Mouse (Mus musculus): Measurements from ENCODE around the gene Clpsl2.
A peak's percentile ranks its signal among the peaks of the same experiment; 100 is the strongest.
"Not testable (repeated sequence)": the region's sequence is repeated elsewhere in the genome, so short reads cannot be mapped to it uniquely, and the experiment has no call there.

Clpsl2 gene

DNA sequence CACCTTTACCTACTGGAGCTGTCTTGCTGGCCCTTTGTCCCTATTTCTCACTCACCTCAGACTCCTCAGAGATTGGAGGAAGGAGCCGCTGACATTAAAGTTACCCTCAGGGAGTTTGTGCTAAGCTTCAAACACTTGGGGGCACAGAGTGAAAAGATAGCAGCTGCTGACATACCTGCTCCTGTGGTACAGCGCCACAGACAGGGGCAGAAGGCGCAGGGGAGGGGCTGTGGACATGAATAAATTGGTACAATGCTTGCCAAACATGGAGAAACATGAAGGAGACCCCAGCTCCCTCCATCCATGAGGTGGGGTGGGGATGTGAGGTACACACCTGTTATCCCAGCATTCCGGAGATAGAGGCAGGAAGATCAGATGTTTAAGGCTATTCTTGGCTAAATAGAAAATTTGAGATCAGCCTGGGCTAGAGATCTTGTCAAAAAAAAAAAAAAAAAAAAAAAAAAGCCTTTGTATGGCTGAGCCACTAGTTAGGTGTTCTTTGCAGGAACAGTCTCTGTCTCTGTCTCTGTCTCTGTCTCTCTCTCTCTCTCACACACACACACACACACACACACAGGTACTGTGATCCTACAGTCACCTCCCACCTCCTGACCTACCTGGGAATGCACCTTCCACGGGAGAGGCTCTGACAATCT is 28.0 kb upstream of the Clpsl2 start:
- DNase-seq (ENCODE audit: low spot score in 2 of 2), result no peak

DNA sequence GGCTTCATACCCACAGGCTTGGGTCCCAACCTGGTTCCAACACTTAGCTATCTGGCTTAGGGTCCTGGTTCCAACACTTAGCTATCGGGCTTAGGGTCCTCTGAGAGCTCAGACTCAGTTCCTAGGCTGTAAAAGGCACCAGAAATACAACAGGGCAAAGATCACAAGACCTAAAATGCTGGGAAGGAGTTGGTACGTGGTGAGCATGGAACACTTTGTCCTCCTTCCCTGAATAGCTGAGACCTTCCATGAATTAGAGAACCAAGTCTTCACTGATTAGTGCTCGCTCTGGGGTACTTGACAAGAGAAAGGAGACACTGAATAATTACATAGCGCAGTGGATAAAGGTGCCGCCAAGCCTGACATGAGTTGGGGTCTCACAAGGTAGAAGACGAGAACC is 27.3 kb upstream of the Clpsl2 start:
- no peak for DNase-seq (ENCODE audit: low spot score in 2 of 2)

DNA sequence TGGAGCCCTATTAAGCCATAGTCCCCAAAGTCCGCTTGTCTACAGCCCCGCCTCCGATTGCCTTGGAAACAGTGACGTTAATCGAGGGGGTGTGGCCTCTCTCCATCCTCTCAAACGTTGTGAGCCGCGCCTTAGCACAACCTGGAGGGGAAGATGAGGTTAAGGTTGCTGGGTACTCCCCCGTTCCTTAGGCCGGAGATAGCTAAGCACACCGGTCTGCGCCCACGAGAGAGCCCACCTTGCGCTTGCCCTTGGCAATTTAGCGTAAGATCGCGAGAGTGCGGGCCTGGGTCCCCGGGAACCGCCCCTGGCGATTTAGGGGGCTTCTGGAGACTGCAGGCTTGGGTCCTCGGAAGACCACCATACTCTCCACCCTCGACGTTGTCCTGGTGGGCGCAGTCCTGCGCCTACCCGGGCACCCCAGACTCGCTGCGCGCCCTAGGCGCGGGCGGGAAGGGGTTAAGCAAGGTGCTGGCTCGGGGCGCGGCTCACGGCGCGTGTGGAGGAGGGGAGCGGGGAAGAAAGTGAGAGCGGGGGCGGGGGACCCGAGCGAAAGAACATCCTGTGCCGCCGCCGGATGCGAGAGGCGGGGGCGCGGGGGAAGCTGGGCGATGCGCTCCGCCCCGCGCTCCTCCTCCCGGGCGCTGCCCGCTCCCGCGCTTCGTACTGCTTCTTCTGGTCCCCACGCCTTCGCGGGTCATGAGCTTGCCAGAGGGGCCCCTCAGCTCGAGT is 26.4 kb upstream of the Clpsl2 start:
- peak; percentile 87 to 89 for DNase-seq (ENCODE audit: low spot score in 2 of 2)

DNA sequence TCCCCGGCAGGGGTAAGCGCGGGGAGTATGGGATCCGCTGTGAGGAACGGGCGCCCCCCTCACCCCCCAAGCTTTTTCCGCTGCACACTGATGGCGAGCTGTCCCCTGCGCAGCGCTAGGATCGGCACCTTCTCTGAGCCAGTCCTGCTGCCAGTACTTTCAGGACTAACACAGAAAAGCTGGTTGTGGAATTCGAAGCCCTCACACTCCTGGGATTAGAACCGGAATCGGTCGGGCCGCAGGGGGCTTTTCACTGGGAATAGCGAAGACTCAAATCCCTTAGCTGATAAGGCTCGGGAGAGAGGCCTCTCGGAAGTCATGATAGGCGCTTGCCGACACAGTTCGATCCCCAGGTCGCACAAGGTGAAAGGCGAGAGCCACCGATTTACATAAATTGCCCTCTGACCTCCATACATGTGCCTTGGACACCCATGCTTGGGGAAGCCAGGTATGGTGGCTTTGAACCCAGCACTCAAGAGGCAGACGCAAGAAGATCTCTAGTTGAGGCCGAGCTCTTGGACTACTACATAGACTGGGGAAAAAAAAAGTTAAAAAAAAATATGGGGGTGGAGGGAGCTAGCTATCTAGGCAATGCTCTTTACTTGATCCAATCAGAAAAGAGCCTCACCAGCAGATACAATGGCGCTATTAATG is 25.7 kb upstream of the Clpsl2 start:
- DNase-seq (ENCODE audit: low spot score in 2 of 2), result no peak

DNA sequence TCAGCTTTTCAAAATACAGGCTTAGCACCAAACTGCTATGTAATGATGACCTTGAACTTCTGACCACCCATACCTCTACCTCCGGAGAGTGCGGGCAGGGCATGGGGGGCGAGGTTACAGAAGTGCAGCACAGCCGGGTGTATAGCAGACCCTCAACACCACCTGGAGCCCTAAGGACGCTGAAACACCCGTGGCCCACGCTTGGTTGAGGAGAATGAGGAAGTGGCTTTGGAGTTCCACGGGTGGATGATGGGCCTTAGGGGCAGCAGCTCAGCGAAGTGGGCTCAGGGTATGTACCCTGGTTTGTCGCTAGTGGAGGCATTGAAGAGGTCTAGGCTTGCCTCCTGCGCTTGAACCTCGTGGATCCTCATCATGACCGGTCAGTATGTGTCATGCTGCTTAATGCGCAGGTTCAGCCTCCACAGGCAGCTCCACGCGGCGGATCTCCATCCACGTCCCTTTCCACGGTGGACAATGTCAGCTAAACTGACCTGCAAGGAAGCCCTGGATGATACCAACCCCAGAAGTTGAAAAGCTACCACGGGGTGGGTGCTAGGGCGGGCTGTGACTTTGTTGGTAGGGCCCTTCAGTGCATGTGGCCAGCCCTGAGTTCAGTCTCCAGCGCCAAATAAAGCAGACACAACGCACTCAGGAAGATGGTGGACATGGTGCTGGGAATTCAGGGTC is 25.1 kb upstream of the Clpsl2 start:
- no peak for DNase-seq (ENCODE audit: low spot score in 2 of 2)

DNA sequence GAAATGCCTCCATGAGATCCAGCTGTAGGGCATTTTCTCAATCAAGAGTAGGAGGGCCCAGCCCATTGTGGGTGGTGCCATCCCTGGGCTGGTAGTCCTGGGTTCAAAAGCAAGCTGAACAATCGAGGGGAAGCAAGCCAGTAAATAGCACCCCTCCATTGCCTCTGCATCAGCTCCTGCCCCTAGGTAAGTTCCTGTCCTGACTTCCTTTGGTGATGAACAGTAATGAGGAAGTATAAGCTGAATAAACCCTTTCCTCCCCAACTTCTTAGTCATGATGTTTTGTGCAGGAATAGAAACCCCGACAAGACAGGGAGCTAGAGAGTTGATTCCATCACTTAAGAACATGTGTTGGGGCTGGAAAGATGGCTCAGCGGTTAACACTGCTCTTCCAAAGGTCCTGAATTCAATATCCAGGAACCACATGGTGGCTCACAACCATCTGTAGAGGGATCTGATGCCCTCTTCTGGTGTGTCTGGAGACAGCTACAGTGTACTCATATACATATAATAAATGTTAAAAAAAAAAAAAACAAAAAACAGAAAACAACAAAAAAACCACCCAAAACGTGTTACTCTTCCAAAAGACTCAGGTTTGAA is 24.3 kb upstream of the Clpsl2 start:
- no peak for DNase-seq (ENCODE audit: low spot score in 2 of 2)

DNA sequence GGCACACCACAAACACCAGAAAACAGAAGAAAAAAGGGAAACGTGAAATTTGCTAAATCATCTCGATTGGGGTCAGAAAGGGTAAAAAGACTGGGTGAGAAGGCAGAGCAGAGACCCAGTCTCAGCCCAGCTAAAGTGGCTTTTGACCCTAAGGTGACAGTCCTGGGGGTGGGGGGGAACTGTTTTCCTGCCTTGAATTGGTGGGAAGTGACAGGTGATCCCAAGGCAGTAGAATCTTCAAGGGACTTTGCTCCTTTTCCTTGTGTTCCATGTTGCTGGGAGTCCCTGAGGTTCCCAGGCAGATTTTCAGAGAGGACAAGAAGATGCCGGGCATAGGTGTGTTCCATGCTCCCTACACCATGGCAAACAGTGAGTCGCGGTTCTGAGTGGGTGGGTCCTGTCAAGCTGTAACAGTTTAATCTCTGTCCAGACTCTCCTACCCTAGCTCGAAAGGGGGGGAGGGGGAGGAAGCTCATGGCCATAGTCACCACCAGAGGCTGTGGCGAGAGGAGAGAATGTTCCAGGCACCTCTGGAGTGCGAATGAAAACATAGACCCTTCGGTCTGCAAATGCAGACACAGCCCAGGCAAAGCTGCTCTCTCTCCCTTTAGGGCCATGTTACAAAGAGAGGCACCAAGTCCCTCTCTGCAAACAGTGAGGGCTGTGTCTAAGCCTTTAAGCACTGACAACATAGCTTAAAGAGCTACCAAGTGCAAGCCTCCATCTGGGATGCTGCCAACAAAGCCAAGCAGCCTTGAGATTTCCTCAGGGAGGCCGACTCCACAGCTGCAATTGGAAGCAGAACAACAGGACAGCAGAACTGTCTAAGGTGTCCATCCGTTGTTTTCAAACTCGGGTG is 21.8 kb upstream of the Clpsl2 start:
- DNase-seq (ENCODE audit: low spot score in 2 of 2), result no peak

DNA sequence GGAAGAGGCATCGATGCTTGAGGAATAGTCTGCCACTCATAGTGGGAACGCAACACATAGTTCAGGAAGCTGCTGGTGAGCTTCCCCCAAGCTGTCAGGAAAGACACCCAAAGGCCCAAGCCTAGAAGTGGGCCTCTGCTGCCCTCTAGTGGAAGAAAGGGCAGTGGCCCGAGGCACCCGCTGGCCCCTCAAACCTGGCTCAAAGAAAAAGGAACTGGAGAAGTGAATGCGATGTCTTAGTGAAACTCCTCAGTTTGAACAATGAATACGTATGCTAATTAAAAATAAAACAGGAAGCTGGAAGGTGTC is 21.2 kb upstream of the Clpsl2 start:
- DNase-seq (ENCODE audit: low spot score in 2 of 2), result peak; percentile 51 to 81

DNA sequence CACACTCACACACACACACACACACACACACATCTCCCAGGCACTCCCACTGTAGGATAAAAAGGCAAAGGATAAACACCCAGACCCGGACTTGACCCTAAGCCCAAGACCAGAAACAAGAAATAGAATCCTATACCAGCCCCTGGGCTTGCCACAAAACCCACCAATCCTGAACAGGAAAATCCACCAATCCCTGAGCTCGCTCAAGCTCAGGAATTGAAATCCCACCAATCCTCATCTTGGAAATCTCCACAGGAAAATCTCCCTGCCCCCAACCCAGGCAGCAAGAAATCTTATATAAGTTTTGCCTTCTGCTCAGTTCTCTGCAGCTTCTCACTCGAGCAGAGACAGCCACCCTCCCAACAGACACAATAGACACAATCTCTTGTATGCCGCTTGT is 20.1 kb upstream of the Clpsl2 start:
- DNase-seq (ENCODE audit: low spot score in 2 of 2), result no peak

DNA sequence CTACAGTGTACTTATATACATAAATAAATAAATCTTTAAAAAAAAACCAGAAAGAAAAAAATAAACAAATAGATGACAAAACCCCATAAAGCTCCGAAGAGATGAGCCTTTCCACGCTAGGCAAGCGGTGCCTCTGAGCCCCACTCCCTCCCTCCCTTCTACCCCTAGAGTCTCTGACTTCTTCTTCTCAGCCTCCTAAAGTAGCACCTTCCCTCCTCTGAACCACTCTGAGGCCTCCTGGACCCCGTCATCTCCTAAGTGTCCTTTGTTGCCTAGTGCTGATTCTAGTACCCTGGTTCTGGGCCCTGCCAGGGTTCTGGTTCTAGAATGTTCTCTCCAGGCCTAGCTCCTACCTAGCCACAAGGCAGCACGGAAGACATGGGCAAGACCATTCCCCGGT is 18.7 kb upstream of the Clpsl2 start, which contains the start of gene Armc12:
Armc12 (plus strand) TSS at position 301 of the 400 bp plus-strand sequence.
- DNase-seq (ENCODE audit: low spot score in 2 of 2), result no peak

DNA sequence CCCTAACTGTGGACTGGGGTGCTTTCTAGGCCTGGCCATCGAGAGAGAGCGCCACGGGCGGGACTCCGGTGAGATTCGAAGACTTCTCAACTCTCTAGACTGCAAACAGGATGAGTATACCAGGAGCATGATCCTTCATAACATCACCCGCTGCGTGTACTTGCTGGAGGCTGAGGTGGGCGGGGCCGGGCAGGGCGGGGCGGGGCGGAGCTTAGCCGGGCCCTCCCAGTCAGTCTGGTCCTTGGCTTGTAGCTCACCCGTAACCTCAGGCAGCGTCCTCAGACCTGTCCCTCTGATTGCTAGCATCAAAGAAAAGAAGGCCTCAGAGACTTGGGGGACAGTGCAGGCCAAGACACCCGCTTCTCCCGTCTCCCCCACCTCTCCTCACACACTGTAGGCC is 17.3 kb upstream of the Clpsl2 start:
- no peak for DNase-seq (ENCODE audit: low spot score in 2 of 2)

DNA sequence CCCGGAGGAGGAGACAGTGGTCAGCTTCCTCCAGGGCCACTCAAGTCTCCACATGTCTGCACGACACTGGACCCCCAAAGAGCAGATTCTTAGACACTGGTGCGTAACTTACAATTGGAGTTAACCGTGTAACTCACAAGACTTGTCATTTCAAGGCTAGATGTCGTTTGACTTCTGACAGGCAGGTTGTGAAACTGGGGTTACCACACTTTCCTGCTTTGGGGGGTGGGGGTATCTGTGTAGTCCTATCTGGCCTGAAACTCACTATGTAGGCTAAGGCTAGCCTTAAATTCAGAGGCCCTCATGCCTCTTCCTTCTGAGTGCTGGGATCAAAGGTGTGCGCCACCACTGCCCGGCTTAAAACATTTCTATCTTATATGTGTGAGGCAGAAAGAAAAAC is 16.7 kb upstream of the Clpsl2 start:
- no peak for DNase-seq (ENCODE audit: low spot score in 2 of 2)

DNA sequence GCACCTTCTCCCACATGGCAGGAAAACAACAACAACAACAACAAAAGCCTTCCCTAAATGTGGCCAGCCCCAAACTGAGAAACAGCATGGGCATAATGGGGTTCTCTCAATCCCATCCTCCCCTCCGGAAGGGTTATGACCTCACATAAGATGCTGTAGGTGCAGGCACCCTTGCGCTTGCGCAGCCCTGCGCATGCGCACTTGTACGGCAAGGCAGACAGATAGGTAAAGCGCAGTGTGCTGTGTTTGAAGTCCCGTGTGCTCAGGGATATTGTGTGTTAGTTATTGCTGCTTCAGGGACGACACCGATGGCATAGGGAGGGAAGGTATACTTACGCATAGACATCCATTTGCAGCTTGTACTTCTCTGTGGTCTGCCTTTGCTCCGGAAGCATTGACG is 15.9 kb upstream of the Clpsl2 start:
- DNase-seq (ENCODE audit: low spot score in 2 of 2), result no peak

DNA sequence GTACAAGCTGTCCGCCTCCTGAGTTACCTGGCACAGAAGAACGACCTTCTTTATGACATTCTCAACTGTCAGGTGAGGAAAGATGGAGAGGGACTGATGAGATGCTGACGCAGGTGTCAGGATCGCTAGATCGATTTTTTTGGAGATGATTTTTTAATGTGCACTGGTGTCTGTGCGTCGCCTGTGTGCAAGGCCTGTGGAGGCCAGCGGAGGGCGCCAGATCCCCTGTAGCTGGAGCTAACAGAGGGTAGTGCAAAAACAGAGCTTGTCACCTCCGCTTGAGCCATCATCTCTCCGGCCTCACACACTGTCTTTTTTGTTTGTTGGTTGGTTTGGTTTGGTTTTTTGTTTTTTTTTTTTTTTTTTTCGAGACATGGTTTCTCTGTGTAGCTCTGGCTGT is 11.3 kb upstream of the Clpsl2 start:
- no peak for DNase-seq (ENCODE audit: low spot score in 2 of 2)

DNA sequence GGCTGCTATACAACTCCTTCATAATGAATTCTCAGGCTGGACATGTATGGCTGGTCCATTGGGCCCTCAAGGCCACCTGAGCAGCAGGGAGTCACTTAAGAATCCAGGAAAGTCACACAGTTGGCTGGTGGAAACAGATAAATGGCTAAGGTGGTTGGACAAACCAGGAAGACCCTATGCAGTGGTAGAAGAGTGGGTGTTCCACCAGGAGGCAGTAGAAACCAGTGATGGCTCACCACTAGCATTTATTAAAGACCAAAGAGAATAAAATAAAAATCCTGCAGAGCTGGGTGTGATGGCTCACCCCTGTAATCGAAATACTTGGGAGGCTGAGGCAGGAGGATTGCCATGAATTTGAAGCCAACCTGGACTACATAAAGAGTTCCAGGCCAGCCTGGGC is 2.3 kb upstream of the Clpsl2 start:
- no peak for DNase-seq (ENCODE audit: low spot score in 2 of 2)

DNA sequence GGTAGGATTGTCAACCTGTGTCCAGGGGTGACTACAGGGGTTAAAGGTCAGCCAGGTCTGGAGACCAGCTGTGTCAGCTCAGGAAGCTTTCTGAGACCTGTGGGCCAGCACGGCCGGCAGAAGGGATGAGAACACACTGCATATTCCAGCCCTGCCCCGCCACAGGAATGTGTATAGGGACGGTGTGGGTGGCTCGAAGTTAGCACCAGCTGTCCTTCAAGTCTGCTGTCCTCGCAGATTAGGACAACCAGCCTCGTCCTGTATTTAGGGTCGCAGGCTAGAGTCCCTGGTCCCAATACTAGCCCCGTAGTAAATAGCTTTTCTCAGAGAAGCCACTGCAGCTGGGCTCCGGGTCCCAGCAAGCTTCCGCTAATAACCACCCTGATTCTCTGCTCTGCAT is 661 bp upstream of the Clpsl2 start:
- DNase-seq (ENCODE audit: low spot score in 2 of 2), result no peak

DNA sequence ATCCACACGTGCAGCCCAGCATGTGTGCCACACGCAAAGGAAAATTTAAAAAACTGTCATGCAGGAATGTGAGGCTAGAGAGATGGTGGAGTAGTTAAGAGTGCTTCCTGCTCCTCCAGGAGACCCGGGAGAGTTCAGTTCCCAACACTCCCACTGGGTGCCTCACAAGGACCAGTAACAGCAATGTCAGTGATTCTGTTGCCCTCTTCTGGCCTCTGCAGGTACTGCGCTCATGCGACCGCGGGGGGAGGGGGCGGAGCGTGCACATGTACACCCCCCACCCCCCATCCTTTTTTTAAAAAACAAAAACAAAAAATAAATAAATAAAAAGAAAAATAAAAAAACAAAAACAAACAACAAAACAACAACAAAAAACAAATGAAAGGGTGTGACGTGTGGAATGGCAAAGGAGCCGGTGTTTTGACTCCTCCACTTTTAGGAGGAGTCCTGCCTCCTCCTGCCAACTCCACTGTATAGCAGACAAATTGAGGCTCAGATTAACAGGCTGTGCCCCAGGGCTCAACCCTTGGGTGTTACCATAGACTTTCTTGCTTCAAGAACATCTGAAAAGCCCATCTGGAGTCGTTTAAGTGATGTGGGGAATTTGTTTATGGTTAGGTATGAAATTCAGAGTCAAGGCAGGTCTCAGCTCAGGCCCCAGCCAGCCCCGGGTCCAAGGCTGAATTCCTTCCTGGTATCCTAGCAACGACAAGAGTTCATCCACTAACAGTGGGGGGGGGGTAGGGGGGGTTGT is 4.0 kb downstream of the Clpsl2 start:
- peak; percentile 53 to 62 for DNase-seq (ENCODE audit: low spot score in 2 of 2)

DNA sequence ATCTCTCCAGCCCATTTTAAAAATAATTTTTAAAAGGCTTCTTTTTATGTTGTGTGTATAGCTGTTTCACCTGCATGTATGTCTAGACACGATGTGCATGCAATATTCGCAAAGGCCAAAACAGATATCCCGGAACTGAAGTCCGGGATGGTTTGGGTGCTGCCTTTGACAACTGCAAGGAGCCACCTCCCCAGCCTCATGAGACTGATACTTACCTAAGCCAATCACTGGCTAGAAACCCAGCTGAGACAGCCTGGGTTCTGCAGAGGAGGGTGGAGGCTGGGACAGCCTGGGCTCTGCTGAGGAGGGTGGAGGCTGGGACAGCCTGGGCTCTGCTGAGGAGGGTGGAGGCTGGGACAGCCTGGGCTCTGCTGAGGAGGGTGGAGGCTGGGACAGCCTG is 4.8 kb downstream of the Clpsl2 start:
- not testable (repeated sequence) for DNase-seq (ENCODE audit: low spot score in 2 of 2)

DNA sequence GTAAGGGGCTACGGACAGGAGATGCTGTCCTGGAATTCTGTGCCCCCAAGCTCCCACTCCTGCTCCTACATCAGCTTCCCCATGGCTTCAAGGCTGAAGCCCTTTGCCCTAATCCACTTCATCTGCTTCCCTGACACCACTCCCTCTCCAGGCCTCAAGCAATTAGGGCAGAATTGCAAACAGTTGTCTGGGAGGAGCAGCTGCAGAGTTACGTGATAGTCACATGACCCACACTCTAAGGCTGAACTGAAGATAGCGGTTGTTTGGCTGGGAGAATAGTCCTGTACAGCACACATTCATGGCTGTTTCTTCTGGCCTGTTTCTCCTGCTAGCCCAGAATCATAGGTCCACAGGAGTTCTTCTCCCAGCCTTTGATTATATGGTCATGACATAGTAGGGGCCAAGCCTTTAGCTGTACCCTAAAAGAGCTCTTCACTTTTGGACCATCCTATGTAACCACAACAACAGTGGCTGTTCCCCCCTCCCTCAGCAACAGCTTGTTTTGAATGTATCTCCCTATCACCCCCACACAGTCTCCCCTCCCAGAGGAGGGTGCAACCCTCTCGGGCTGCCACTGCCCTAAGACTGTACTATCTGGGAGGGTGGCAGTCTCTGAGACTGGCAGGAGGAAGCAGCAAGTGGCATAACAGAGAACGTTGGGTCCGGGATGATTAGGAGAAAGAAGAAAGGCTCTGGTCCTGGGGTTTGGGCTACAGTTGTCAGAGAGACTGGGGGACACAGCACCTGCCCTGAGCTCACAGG is 7.6 kb downstream of the Clpsl2 start:
- no peak for DNase-seq (ENCODE audit: low spot score in 2 of 2)

DNA sequence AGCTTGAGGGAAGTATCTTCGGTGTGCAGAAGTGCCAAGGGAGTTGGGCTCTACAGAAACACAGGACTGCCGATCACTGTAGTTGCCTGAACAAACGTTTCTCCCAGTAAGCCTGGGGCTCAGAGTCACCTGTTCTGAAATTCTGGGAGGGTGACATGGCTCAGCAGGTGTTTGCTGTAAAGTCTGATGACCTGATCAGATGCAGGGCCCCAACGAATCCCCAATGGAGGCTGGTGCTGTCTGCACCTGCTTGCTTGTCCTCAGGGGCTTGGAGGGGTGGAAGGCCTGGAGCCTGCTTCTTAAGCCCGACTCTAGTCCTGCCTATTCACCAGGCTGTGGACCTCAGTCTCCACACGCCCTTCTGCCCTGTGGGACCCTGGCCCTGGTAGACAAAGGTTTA is 8.6 kb downstream of the Clpsl2 start:
- no peak for DNase-seq (ENCODE audit: low spot score in 2 of 2)
